Mouse (Mus musculus) regulatory T cell (primary cell): Measurements from ENCODE around the gene Pcolce2.

Experiments
- in situ Hi-C: fragments of 300-600 bp; cut with MboI, MseI; formaldehyde crosslinking; loops from one replicate; pipeline ENCODE4 v1.15.1; 2025; ENCODE audit warnings: high pct_unique_total_duplicates

The Pcolce2 gene

GRCm38 (mm10) chr9:95704078-95704477 is 66.7 kb downstream of the Pcolce2 start:
- in situ Hi-C loops: no loop called here

GRCm38 (mm10) chr9:95705371-95705770 is 68.0 kb downstream of the Pcolce2 start:
- in situ Hi-C loops: no loop called here

DNA sequence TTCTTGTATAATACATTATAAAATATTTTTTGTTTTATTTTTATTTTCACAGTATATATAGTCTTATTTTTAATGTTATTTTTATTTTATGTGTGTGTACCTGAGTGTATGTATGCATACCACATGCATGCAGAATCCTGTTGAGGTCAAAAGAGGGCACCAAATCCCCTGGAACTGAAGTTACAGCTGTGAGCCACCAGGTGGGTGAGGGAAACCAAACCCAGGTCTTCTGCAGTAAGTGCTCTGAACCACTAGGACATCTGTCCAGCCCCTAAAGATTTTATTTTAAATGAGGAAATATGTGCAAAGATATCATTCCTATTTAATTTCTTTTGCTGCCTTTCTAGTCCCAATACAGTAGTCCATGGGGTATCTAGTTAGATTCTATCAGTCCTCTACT is 71.5 kb downstream of the Pcolce2 start:
- in situ Hi-C loops: no loop called here

DNA sequence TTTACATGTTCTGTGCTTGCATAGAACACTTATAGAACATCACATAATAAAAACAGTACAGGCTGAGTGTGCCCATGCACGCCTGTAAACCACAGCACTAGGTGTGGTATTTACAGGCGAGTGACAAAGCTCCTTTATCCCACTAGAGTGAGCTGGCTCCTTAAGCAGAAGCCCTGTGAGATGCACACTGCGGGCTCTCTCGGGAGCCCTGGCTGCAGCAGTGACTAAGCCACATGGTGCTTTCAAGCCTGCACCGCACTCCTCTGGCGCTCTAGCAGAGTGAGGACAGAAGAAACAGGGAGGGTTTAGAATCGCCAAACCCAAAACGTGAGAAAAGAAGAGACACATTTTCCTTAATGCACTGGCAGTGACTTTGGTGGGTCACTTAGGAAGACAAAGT is 75.2 kb downstream of the Pcolce2 start:
- in situ Hi-C loops: no loop called here

DNA sequence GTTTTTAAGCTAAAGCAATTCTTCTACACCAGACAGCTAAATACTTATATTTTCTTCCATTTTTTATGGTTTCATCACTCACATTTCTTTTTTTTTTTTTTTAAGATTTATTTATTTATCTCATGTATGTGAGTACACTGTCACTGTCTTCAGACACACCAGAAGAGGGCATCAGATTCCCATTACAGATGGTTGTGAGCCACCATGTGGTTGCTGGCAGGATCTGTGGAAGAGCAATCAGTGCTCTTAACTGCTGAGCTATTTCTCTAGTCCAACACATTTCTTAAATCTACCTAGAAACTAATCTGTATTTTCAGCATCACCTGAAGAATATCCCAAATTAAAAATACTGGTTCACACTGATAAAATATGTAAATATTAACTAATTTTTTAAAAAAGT is 98.8 kb downstream of the Pcolce2 start:
- in situ Hi-C loops: no loop called here

- in situ Hi-C loops: no loop called here
Measured at GRCm38 (mm10) chr9:95744845-95745613, 107.6 kb downstream of the Pcolce2 start.

GRCm38 (mm10) chr9:95747298-95747697 is 109.9 kb downstream of the Pcolce2 start:
- in situ Hi-C loops: no loop called here
